Mouse (Mus musculus) T-helper 17 cell (primary cell): ENCODE measurements around the gene Rgs14.

Experiments used
- in situ Hi-C, 2 experiments: fragments of 300-600 bp; cut with MboI, MseI; formaldehyde crosslinking; loops; 1 replicate in 1 of 2; 2 replicates in 1 of 2; pipeline ENCODE4 v1.15.1; 2025; ENCODE audit warnings: high pct_unique_total_duplicates in 2 of 2

The Rgs14 gene

DNA sequence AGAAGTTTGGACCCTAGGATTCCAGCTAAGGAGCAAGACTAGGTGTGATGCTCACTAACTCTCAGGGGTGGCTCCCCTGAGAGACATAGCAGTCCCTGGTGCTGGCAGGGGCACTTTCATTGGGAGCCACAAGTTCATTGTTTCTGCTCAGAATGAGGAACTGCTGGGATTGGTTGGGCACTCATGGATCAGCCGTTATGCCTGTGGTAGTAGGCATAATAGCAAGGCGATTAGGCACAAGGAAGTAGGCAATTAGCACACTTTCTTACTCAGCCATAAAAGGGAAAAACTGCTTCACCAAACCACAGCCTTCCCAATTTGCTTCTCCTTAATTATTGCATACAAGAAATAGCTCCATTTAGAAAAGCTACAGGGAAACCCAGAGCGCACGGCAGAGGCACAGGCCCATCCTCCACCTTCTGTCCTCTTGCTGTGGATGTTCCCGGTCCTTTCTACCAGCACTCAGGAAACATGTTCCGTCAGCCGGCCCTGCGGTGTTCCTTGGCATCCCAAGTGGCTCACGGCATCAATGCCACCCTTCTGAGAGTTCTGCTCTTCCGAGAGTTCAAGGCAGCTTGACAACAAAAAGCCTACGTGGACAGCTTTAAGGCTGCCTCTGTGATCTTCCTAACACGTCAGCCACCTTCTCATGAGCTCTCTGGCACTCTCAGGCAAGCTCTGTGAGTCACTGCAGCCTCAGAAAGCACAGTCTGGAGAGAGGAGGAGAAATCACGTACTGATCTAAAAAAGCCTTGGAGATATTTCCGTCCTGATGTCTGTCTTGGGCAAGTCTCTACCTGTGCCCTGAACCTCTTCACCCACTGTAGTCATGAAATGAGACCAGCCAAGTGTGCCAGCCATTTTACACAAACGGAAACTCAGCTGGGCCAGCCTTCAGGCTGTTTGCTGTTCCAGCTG lies 34.7 kb downstream of the Rgs14 start:
- in situ Hi-C loops, result loop anchor here (5.0 to 10.0 kb wide), 3 partner anchors 111 to 431 kb away; partner anchors contain the start of genes Pdlim7 (in 1 of the 2) and Pitx1 (in 1 of the 2)

DNA sequence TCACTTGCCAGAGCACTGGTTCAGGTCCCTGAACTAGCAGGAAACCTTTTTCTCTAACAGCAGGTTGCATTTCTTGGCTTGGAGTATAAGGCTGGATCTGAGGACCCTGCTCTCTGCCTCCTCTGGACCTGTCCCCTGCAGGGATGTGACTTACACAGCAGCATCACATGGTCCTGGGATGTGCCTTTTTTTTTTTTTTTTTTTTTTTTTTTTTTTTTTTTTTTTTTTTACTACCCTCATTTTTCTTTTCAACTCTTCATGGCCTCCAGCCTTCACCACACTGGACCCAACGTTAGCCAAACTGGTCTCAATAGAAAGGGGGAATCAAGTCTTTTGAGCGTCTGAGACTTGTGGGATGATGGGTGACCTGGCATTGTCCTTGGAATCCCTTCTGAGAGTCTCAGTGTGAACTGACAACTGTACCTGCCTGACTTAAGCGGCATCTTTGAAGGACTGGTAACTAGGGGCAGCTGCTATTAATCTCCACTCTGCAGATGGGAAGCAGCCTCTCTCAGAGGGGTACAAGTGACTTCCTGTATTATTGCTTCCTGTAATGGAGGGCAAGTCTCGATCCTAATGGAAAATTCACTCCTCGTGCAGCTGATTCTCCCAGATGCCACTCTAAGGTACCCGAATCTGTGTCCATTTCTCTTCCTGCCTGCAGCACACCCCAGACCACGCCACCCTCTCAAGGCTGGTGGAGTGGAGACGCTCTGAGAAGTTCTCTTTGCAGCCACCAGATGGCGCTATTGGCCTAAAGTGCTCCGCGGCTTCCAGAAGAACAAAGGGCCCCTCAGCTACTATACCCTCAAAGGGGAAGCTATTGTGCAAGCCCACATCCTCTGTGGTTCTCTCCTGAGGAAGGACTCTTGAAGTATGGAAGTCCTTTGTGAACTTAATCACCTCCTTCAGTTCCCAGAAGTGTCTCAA lies 35.6 kb downstream of the Rgs14 start:
- in situ Hi-C loops, result loop anchor here (5.0 to 10.0 kb wide), 3 partner anchors 110 to 430 kb away; partner anchors contain the start of genes Pdlim7 (in 1 of the 2) and Pitx1 (in 1 of the 2)

DNA sequence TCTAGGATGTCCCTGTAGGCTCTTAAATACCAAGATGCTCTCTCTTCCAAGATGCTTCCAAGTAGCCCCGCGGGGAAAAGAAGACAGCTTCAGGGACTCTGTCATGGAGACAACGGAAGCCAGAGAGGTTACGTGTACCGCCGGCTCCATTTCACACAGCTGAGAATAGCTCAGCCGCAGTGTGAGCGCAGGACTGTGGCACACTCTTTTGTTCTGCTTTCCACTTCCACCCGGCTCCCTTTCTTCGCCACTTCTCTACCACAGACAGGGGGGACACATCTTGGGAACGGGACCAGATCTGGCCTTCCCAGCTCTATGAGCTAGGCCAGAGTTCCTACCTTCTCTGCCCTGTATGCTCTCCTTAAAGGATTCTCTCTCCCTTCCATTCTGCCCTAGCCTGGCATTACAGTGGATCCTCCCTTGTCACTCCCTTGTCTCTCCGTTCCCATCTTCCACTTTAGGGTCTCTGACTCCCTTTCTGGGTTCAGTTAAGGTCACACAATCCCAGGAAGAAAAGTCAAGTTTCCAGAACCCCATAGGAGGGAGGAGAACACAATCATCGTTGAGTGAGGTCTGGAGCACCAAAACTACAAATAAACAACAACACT lies 36.4 kb downstream of the Rgs14 start:
- in situ Hi-C loops, result loop anchor here (10.0 kb wide), 2 partner anchors 109 to 429 kb away; partner anchors contain the start of genes Pdlim7 (in 1 of the 2) and Pitx1 (in 1 of the 2)

DNA sequence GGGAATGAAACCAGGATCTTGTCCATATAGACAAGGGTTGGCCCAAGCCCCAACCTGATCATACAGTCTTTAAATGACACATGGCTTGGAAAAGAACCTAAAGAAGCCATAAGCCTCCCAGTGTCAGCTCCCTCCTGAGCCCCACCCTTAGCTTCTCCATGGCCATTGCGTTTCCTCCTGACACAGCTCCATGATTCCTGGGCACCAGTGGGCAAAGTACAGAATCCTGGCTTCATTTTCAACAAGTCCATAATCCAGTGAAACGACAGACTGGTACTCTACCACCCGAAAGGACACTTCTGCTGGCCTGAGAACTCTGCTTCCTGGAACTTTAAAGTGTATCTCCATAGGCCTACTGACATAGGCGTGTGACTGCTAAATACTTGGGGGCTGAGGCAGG lies 37.8 kb downstream of the Rgs14 start:
- in situ Hi-C loops, result loop anchor here (10.0 kb wide), 2 partner anchors 107 to 427 kb away; partner anchors contain the start of genes Pdlim7 (in 1 of the 2) and Pitx1 (in 1 of the 2)

DNA sequence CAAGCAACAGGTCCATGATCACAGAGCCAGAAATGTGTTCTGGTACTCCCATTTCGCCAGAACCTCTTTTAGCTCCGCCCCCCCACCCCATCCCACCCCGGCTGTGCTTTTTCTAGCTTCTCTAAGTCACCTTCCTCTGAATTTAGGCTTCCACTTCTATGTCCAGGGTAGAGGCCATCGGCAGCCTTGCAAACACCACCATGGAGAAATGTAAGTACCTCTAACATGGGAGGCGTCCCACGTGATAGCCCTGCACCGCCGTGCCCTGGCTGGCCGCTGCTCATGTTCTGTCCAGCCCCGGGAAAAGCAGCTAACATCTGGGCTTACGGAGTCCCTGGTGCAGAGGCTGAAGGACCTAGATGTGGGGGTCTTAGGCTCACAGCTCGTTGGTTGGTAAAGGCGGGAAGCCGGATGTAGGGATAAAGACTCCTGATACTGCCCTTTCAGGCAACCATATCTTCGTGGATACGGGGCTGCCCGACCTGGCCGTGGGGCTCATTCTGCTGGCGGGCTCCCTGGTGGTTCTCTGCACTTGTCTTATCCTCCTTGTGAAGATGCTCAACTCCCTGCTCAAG lies 39.1 kb downstream of the Rgs14 start:
- in situ Hi-C loops, result loop anchor here (10.0 kb wide), 2 partner anchors 106 to 426 kb away; partner anchors contain the start of genes Pdlim7 (in 1 of the 2) and Pitx1 (in 1 of the 2)

DNA sequence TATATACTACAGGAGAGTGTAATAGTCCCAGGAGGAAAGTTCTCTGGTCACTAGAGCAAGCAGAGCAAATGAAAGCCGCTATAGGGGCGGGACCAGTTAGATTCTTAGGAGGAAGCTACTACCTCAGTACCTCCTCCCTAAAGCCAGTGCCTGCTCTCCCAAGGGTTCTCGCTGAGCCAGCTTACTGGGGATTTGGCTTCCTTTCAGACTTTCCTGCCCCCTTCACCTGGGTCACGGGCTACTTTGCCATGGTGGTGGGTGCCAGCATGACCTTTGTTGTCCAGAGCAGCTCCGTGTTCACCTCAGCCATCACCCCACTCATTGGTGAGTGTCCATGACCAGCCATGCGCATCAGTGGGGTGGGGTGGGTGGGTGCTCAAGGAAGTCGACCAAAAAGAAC lies 42.3 kb downstream of the Rgs14 start:
- in situ Hi-C loops, result no loop called here

DNA sequence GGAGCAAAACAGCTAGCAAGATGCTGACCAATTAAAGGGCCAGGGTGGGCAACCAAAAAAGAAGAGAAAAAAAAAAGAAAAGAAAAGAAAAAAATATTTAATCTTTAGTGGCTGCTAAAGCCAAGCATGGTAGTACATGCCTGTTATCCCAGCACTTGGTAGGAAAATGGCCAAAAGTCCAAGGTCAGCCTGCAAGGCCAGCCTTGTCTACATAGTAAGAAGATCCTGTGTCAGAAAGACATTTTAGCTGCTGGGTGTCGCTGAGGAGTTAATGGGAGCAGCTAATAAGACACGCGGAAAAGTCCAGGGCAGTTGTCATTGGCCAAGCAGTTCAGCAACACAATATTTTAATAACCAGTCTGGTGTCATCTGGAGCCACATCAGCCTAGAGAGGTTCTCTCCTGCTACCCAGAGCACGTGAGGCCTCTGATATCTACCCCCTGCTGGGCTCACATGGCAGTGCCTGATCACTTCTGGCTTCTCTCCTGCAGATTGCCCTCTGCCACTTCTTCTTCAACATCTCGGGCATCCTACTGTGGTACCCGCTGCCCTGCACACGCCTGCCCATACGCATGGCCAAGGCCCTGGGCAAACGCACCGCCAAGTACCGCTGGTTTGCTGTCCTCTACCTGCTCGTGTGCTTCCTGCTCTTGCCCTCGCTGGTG lies 43.2 kb downstream of the Rgs14 start:
- in situ Hi-C loops, result no loop called here

DNA sequence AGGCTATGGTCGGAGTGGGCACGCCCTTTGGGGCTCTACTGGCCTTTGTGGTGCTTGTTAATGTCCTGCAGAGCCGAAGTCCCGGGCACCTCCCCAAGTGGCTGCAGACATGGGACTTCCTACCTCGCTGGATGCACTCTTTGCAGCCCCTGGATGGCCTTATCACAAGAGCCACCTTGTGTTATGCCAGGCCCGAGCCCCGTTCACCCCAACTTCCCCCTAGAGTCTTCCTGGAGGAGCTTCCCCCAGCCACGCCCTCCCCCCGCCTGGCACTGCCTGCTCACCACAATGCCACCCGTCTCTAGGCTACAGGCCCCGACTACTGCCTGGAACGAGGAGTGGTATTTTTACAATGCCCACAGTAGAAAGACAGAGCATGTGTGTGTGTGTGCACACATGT lies 43.8 kb downstream of the Rgs14 start:
- in situ Hi-C loops, result no loop called here

DNA sequence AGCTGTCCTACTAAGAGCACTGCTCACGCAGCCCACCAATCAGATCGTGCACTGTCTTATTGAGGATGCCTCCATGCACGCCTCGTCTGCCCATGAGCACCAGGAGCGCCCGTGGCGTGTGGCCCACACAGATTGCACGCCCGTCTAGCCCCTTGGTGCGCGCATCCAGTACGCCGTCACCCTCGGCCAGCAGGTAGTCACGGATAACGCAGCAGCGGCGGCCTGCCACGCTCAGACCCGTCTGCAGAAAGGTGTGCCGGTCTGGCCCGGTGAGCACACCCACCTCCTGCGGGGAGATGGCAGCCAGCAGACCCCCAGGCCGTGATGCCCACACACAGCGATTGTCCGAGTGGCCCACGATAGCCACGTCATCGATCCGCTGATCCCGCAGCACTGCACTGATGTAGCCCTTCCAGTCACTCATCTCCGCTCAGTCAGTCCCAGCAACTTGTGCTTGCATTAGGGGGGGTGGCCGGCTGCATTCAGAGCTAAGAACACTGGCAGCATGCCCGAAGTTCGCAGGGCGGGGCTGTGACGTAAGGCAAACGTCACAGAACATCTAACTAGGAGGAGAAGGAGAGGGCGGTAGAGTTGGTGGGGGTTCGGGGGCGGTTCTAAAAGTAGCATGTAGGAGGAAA lies 45.3 kb downstream of the Rgs14 start, which contains the start of gene Pfn3:
Gene Pfn3 (minus strand): TSS at position 490 of the 638 bp plus-strand sequence.
- in situ Hi-C loops, result loop anchor here in 1 of 2 experiments (5.0 kb wide), 1 partner anchor 62 kb away; no protein-coding TSS in a partner anchor

DNA sequence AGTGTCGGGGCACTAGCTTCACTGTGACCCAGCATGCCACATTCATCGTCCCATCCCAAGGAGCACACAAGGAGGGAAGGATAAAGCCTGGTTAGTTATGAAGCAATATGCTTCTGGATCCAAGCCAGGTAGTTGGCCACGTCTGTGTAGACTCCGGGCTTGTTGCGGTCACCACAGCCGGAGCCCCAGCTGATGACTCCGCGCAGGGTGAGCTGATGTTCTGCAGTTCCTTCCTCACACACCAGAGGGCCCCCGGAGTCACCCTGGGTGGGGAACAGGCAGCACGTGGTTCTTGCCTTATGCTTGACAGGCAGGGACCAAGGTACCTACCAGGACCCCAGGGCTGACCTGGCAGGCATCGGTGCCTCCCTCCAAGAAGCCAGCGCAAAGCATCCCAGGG lies 48.5 kb downstream of the Rgs14 start:
- in situ Hi-C loops, result loop anchor here in 1 of 2 experiments (5.0 kb wide), 1 partner anchor 59 kb away; no protein-coding TSS in a partner anchor

DNA sequence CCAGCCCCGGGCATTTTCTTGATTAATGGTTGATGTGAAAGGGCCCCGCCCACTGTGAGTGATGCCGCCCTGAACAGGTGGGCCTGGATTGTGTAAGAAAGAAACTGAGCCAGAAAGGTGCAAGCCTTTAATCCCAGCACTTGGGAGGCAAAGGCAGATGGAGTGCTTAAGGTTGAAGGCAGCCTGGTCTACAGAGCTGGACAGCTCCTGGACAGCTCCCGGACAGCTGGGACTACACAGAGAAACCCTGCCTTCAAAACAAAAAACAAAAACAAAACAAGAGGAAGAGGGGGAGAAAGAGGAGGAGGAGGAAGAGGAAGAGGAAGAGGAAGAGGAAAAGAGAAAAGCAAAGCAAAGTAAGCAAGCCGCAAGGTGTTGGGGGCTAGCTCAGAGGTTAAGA lies 49.6 kb downstream of the Rgs14 start:
- in situ Hi-C loops, result loop anchor here in 1 of 2 experiments (5.0 kb wide), 1 partner anchor 58 kb away; no protein-coding TSS in a partner anchor

DNA sequence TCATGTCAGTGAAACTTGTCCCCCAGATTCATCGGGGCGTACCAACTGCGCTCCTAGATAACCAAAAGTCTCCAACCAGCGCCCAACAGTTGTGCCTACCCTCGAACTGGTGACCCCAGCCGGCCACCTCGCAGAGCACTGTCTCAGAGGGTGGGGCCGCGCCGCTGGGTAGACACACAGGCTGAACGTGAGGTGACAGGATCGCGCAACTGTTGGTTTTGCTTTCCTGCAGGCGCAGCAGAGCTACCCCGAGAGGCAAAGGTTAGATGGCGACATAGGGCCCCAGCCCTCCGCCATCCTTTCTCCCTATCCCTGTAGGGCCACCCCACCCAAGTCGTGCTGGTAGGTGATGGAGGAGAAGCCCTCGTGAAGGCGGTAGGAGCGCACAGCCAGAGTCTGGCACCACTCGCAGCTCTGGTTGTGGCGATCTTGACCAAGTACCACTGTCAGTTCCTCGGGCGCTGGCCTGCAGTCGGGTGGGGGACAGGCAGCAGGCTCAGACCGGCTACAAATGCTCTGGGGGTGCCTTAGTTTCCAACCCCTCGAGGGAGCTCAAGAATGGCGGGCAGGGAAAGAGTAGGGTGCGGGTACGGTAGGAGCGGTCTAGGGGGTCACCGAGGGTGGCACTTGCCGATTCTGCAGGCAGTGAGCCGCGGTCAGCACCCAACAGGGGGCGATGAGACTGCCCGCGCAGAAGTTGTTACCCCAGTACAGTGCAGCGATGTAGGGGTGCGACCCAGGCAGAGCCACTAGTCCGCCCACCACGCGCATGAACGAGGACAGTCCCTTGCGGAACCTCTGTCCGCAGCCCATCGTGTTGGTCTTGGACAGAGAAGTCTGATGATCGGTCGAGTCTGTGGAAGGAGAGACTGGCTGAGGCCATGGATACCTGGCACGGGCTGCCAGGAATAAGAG lies 50.7 kb downstream of the Rgs14 start:
- in situ Hi-C loops, result loop anchor here in 1 of 2 experiments (5.0 kb wide), 1 partner anchor 37 kb away; no protein-coding TSS in a partner anchor

DNA sequence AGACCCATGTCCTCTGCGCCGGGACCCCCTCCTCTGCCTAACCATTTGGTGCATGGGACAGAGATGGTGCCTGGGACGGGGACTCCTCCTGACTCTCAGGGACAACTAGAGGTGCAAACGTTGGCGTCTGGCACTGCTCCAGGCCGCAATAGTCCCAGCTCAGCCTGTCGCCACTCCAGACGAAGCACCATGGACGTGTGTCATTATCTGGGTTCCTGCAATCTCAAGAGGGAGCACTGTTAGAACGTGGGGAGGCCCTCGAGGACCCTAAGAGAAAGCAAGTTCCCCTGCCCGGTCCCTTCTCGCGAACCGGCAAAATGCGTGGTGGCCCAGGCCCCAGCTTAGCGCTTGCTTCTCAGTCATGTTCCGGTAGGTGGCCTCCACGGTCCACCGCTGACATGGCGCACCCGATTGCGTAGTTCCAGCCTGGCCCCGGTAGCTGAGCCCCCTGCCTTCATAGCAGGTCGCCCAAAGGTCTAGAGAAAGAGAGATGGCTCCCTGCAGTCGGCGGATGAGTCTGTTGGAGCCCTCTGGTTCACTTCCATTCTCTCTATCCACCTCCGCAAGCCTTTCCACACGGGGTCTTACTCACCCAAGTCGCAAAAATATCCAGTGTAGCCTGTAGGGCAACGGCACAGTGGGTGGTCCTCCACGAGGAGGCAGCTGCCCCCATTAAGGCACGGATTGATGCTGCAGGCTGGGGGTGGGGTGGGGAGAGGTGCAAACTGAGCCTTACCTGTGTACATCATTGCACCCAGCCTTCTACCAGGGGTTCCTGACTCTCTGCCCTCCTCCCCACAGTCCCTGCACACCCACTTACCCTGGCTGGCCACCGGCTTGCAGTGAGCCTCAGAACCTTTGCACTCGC lies 51.6 kb downstream of the Rgs14 start:
- in situ Hi-C loops, result loop anchor here in 1 of 2 experiments (5.0 kb wide), 1 partner anchor 36 kb away; no protein-coding TSS in a partner anchor

DNA sequence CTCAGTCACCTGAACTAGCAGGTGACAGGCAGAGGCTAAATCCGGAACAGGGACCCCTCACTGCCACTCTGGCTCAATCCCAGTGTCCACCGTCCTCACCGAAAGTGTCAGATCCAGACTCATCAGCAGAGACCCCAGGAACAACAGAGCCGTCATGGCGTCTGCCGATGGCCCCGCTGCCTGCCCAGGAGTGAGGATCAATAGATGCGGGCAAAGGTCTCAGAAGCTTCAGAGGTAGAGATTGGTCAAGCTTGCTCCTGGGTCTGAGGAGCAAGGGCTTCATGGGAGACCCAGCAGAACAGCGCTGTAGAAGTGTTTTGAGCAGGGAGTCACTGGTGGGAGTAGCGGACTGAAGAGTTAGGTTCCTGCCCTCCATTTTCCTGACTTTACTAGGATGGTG lies 57.1 kb downstream of the Rgs14 start, which contains the start of gene F12:
Gene F12 (minus strand): TSS at position 181 of the 400 bp plus-strand sequence.
- in situ Hi-C loops, result no loop called here

DNA sequence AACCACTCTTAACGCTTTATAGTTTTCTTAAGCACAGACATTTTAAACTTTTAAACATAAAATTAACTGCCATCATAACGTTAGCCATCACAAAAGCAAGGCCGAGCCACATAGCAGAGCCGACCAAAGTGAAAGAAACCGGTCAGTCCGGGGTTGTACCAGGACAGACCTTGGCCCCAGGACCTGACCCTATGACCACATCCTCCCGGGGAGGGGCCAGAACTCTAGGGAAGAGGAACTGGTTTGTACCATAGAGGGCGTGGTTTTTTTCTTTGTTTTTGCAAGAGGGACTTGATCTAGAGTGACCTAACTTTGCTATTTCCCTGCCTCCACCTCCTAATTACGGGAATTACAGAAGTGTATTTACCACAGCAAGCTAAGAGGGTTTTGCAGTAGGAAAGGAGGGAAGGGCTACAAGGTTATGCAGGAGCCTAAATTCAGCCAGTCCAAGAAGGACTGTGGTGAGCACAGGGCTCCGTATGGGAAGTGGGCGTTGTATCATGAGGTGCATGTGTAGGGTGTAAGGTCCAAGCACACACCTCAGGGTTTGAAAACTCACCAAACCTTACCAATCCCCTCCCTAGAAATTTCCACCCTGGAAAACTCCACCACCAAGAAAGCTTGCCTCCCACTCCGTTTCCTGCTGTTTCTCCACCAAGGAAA lies 59.8 kb downstream of the Rgs14 start:
- in situ Hi-C loops, result no loop called here

DNA sequence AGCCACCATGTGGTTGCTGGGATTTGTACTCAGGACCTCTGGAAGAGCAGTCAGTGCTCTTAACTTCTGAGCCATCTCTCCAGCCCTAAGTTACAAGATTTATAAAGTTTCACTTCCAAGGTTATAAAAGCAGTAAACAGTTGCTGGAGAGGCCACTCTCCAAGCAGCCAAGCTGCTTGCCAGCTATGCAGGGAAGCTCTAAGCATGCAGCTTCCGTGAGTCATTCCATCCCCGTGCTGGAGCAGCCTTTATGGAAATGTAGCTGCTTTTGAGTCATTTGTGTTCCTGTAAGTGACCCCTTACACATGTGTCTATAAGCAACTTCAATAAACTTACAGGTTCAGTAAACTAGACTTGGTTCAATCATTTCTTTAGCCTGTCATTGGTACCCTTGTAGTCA lies 61.0 kb downstream of the Rgs14 start:
- in situ Hi-C loops, result no loop called here
